ENCODE assay signal across 7 mouse cellular contexts in the genomic region with DNA sequence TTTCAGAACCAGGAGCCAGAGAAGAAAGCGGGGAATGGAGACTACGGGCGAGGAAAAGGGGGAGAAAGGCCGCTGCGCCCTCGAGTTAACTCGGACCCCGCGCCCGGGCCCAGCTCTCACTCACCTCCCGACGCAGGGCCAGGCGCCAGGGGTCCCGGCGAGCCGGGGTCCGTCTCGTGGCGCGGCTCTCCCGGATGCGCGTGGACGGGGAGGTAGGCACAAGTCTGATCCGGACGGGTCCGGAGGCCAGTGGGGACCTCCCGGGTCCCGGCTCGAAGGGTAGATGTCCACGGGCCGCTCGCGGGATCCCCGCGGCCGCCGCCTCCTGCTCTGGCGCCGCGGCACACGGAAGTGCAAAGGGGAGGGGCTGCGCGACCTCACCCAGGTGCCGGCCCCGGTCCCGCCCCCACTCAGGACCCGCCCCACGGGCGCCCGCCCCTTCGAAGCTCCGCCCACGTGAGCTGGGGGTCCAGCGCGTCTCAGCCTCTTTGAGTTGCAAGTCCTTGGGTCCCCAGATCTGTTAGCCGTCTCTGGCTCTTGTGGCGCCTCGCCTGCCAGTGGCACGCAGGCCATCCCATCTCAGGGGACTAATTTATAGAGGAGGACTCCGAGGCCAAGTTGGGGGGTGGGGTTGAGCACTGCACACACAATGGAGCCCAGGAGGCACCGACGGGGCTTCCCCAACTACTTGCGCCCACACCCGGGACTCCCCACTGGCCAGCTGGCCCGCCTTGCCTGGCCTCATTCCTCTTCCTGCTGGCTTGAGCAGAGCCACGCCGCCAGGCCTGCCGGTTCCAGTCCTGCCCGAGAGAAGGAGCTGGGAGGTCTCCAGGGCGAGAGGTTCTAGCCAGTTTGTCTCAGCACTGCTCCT. TPM values are rescaled to one million over a fixed set of nuclear protein-coding genes. Genes with fewer than 3 reads are reported as not detected.
DNase-seq lines count a peak whose midpoint lies in the region; ATAC-seq and TF ChIP-seq lines count a peak whose summit lies in the region.

Gene Prkcd (minus strand): TSS at position 355 of the 871 bp plus-strand sequence.

- H3K27ac ChIP-seq in hindbrain, postnatal 0 days, result peak within 1 kb of the TSS; percentile 58

- no peaks in the 10 kb centered on the region for H3K36me3 ChIP-seq in hindbrain, postnatal 0 days (ENCODE audit: insufficient read depth, low read length)

- H3K9me3 ChIP-seq in hindbrain, postnatal 0 days (ENCODE audit: low read length), result no peaks in the 10 kb centered on the region

- peaks cover 4% of the 10 kb centered on the region; the same call in 1 of the 2 replicates for H3K4me1 ChIP-seq in hindbrain, postnatal 0 days (ENCODE audit: insufficient read depth, low read length)

- H3K4me2 ChIP-seq in hindbrain, postnatal 0 days (ENCODE audit: low read depth, low read length), result peak within 1 kb of the TSS; percentile 62

- DNase-seq in adipocyte (ENCODE audit: low spot score), result peak; percentile 77
- DNase-seq in cerebellum, postnatal 36 days, result peak; percentile 58 to 70
- DNase-seq in gastrocnemius, adult 8-10 months (ENCODE audit: low spot score in 2 of 2), result peak; percentile 74
- DNase-seq in hindbrain, postnatal 0 days (ENCODE audit: low spot score), result peak; percentile 62
- DNase-seq in left cerebral cortex, postnatal 10 days (ENCODE audit: extremely low spot score in 1 of 2, low spot score in 2 of 2), result peak; percentile 44 to 87
- DNase-seq in right cerebral cortex, postnatal 4 days, result peak; percentile 47

- intact Hi-C loops in left cerebral cortex, postnatal 10 days (cut with DNase I), result no loop called here

- no peaks in the 10 kb centered on the region for H3K27me3 ChIP-seq in hindbrain, postnatal 0 days (ENCODE audit: insufficient read depth, low read length)

- H3K4me3 ChIP-seq in hindbrain, postnatal 0 days (ENCODE audit: low read length), result peak within 1 kb of the TSS; percentile 47

- TF ChIP-seq CTCF in hindbrain, postnatal 0 days (IDR thresholded peaks at IDR 0.05; ENCODE audit: low read depth), result no peak

- peak within 1 kb of the TSS; percentile 50 for H3K9ac ChIP-seq in hindbrain, postnatal 0 days (replicated peaks; ENCODE audit: low read length)

- peak; percentile 62 for ATAC-seq in hindbrain, postnatal 0 days
- peak; percentile 55 for ATAC-seq in megakaryocyte progenitor cell, adult 5-6 weeks (replicated peaks; ENCODE audit: poor library complexity)

- under 1% methylated on average over 64 of the region's 71 CpGs for WGBS in hindbrain, postnatal 0 days

RNA-seq across cellular contexts. Expression of gene Prkcd, which starts in this region (rescaled TPM):
- total RNA-seq in gastrocnemius, adult 8-10 months (2022), result 1 to 10 TPM; 2.3 to 8.6 (median 7.3) TPM
- total RNA-seq in hindbrain, postnatal 0 days (2014; rRNA removed), result 26.2 and 26.8 TPM in 2 replicates
- polyA plus RNA-seq in hindbrain, postnatal 0 days (2015; fragmentation: Nextera tagmentation; extraction: Ambion mirVana), result 19.6 and 20.4 TPM in 2 replicates
- 10 to 100 TPM; 17.1 to 19.4 TPM for total RNA-seq in left cerebral cortex, postnatal 10 days (2021)
- total RNA-seq in megakaryocyte progenitor cell, adult 5-6 weeks (2015), result 71.8 and 84.3 TPM in 2 replicates
- total RNA-seq in megakaryocyte progenitor cell, adult 5-6 weeks (2017), result 106 and 118 TPM in 2 replicates

Comparison
In these comparisons a context has a peak if more than half of its experiments do, and no peak if none do; other contexts are left out.
1. Peak in every context shown above with its lines: DNase-seq, ATAC-seq, H3K4me3 ChIP-seq and H3K27ac ChIP-seq.